Mouse (Mus musculus) stomach, embryonic 16.5 days (tissue): Measurements from ENCODE around the gene Sorcs1. TPM values are rescaled to one million over a fixed set of nuclear protein-coding genes. Genes with fewer than 3 reads are reported as not detected.

Source experiments
- ATAC-seq: fragments of 200-750 bp; cut with Nextera tagmentation; 2 replicates; pipeline ENCODE4 v1.8.0; 2017; ENCODE audit warnings: moderate number of reproducible peaks, moderate TSS enrichment; ENCODE audit not compliant: insufficient read depth, low FRiP score
- H3K27ac ChIP-seq: fragments of 300-500 bp; sonication (generic); 2 replicates; pipeline ENCODE4 v1.5.1; 2014; ENCODE audit warnings: low read length
- H3K27me3 ChIP-seq: fragments of 300-500 bp; sonication (generic); 2 replicates; pipeline ENCODE4 v1.6.1; 2014; ENCODE audit warnings: low read length, control low read depth, mixed read lengths; ENCODE audit not compliant: control insufficient read depth, insufficient read depth
- H3K36me3 ChIP-seq: fragments of 300-500 bp; sonication (generic); 2 replicates; pipeline ENCODE4 v1.6.1; 2014; ENCODE audit warnings: low read length; ENCODE audit not compliant: control insufficient read depth, insufficient read depth
- H3K4me1 ChIP-seq: fragments of 300-500 bp; sonication (generic); 2 replicates; pipeline ENCODE4 v1.6.1; 2014; ENCODE audit warnings: low read length, control low read depth, mixed read lengths; ENCODE audit not compliant: control insufficient read depth, insufficient read depth
- H3K4me2 ChIP-seq: fragments of 300-500 bp; sonication (generic); 2 replicates; pipeline ENCODE4 v1.6.1; 2014; ENCODE audit warnings: low read depth, low read length, mixed read lengths
- H3K4me3 ChIP-seq: fragments of 300-500 bp; sonication (generic); replicated peaks from 2 replicates; pipeline ENCODE4 v1.5.1; 2014; ENCODE audit warnings: mild to moderate bottlenecking, low read length
- H3K9ac ChIP-seq: fragments of 300-500 bp; sonication (generic); 2 replicates; pipeline ENCODE4 v1.6.1; 2014; ENCODE audit warnings: low read length
- H3K9me3 ChIP-seq: fragments of 300-500 bp; sonication (generic); replicated peaks from 2 replicates; pipeline ENCODE4 v1.6.1; 2016; ENCODE audit warnings: low read length, control low read depth; ENCODE audit not compliant: control insufficient read depth
- WGBS: fragments of 180-500 bp; shearing (Covaris S2); extraction: QIAGEN DNeasy Blood & Tissue Kit; methylation state at CpG from one replicate; pipeline ENCODE4 v1.1.7; 2014; 5-methylcytosine and 5-hydroxymethylcytosine counted together
- polyA plus RNA-seq: library from polyadenylated mRNA; unstranded; fragments of >200 nt; fragmentation: Nextera tagmentation; extraction: Ambion mirVana; gene quantifications from 2 replicates; pipeline ENCODE4 v1.2.1, GENCODE M21; 2015

The Sorcs1 gene
- 2.2 and 2.4 TPM in 2 replicates for polyA plus RNA-seq

GRCm38 (mm10) chr19:50677903-50678896 is at the start of gene Sorcs1:
Sorcs1 (minus strand) TSS chr19:50678646.
- WGBS = 1% methylated on average over 77 of the region's 102 CpGs
- peak; percentile 91 for ATAC-seq
- Histone ChIP-seq H3K4me2 (peak within 1 kb of the TSS; percentile 88), H3K9me3 (no peaks in the 10 kb centered on the region), H3K36me3 (no peaks in the 10 kb centered on the region), H3K9ac (peak within 1 kb of the TSS; percentile 69), H3K4me1 (0 out of 2 replicates have a peak, but pooled peaks cover 2% of the 10 kb centered on the region), H3K27me3 (peaks cover 20% of the 10 kb centered on the region), H3K27ac (no peak within 1 kb of the TSS), H3K4me3 (peak within 1 kb of the TSS; percentile 57)

- no peak overlapping the region for H3K4me2 ChIP-seq
- H3K9ac ChIP-seq = no peak overlapping the region
- 25% methylated on average over 2 of the region's 2 CpGs for WGBS
- H3K4me3 ChIP-seq = no peak overlapping the region
- peaks cover under 1% of the 10 kb centered on the region; the same call in 1 of the 2 replicates for H3K27me3 ChIP-seq
- no peak for ATAC-seq
- no peaks in the 10 kb centered on the region for H3K36me3 ChIP-seq
- no peaks in the 10 kb centered on the region for H3K9me3 ChIP-seq
- H3K4me1 ChIP-seq = no peaks in the 10 kb centered on the region
- no peak overlapping the region for H3K27ac ChIP-seq
These were observed 4.8 kb upstream of the Sorcs1 start for GRCm38 (mm10) chr19:50683277-50683676.

GRCm38 (mm10) chr19:50678946-50679345 is 500 bp upstream of the Sorcs1 start:
- Histone ChIP-seq H3K9me3 (no peaks in the 10 kb centered on the region), H3K9ac (peak overlapping the region; percentile 69), H3K27ac (no peak overlapping the region), H3K4me1 (0 out of 2 replicates have a peak, but pooled peaks cover 2% of the 10 kb centered on the region), H3K27me3 (peaks cover 20% of the 10 kb centered on the region), H3K4me2 (peak overlapping the region; percentile 88), H3K36me3 (no peaks in the 10 kb centered on the region), H3K4me3 (peak overlapping the region; percentile 57)
- WGBS = 4% methylated on average over 2 of the region's 2 CpGs
- ATAC-seq = no peak

GRCm38 (mm10) chr19:50676578-50677524 is 1.6 kb downstream of the Sorcs1 start:
- Histone ChIP-seq H3K4me2 (peak overlapping the region; percentile 88), H3K27me3 (peaks cover 20% of the 10 kb centered on the region), H3K27ac (no peak overlapping the region), H3K9ac (no peak overlapping the region), H3K9me3 (no peaks in the 10 kb centered on the region), H3K4me3 (peak overlapping the region; percentile 57), H3K4me1 (0 out of 2 replicates have a peak, but pooled peaks cover 2% of the 10 kb centered on the region), H3K36me3 (no peaks in the 10 kb centered on the region)
- no peak for ATAC-seq
- WGBS = 39% methylated on average over 19 of the region's 19 CpGs

- Histone ChIP-seq H3K9ac (no peak overlapping the region), H3K9me3 (no peaks in the 10 kb centered on the region), H3K27me3 (peaks cover 20% of the 10 kb centered on the region), H3K27ac (no peak overlapping the region), H3K4me3 (no peak overlapping the region), H3K36me3 (no peaks in the 10 kb centered on the region), H3K4me2 (no peak overlapping the region), H3K4me1 (0 out of 2 replicates have a peak, but pooled peaks cover 2% of the 10 kb centered on the region)
- no peak for ATAC-seq
- 67% methylated on average over 5 of the region's 5 CpGs for WGBS
These were observed 3.5 kb downstream of the Sorcs1 start for GRCm38 (mm10) chr19:50674921-50675320.

GRCm38 (mm10) chr19:50667516-50667915 is 10.9 kb downstream of the Sorcs1 start:
- no peak for ATAC-seq
- 80% methylated on average over 8 of the region's 8 CpGs for WGBS
- Histone ChIP-seq H3K4me1 (no peaks in the 10 kb centered on the region), H3K27me3 (no peaks in the 10 kb centered on the region), H3K9ac (no peak overlapping the region), H3K4me2 (no peak overlapping the region), H3K4me3 (no peak overlapping the region), H3K9me3 (no peaks in the 10 kb centered on the region), H3K27ac (no peak overlapping the region), H3K36me3 (no peaks in the 10 kb centered on the region)

GRCm38 (mm10) chr19:50664311-50664710 is 14.1 kb downstream of the Sorcs1 start:
- Histone ChIP-seq H3K36me3 (no peaks in the 10 kb centered on the region), H3K9me3 (no peaks in the 10 kb centered on the region), H3K4me2 (no peak overlapping the region), H3K4me3 (no peak overlapping the region), H3K9ac (no peak overlapping the region), H3K27ac (no peak overlapping the region), H3K4me1 (no peaks in the 10 kb centered on the region), H3K27me3 (no peaks in the 10 kb centered on the region)
- ATAC-seq = no peak
- 53% methylated on average over 1 of the region's 1 CpGs for WGBS

GRCm38 (mm10) chr19:50659144-50659543 is 19.3 kb downstream of the Sorcs1 start:
- H3K4me2 ChIP-seq = no peak overlapping the region
- ATAC-seq = no peak
- H3K27me3 ChIP-seq = no peaks in the 10 kb centered on the region
- H3K36me3 ChIP-seq = no peaks in the 10 kb centered on the region
- H3K4me1 ChIP-seq = no peaks in the 10 kb centered on the region
- no peak overlapping the region for H3K27ac ChIP-seq
- no peak overlapping the region for H3K9ac ChIP-seq
- H3K4me3 ChIP-seq = no peak overlapping the region
- WGBS = 59% methylated on average over 4 of the region's 4 CpGs
- no peaks in the 10 kb centered on the region for H3K9me3 ChIP-seq
